Mouse (Mus musculus) bone marrow macrophage, adult 2 months (primary cell): ENCODE results near the gene Areg.

Experiments
- CTCF ChIP-seq: IDR thresholded peaks from 2 replicates; pipeline ENCODE4 v1.5.1; 2012; ENCODE audit warnings: low read depth, mild to moderate bottlenecking, low read length, moderate library complexity
- POLR2A ChIP-seq: IDR thresholded peaks from 2 replicates; pipeline ENCODE4 v1.6.1; 2012; ENCODE audit warnings: mild to moderate bottlenecking, low read depth, low read length, borderline replicate concordance

DNA sequence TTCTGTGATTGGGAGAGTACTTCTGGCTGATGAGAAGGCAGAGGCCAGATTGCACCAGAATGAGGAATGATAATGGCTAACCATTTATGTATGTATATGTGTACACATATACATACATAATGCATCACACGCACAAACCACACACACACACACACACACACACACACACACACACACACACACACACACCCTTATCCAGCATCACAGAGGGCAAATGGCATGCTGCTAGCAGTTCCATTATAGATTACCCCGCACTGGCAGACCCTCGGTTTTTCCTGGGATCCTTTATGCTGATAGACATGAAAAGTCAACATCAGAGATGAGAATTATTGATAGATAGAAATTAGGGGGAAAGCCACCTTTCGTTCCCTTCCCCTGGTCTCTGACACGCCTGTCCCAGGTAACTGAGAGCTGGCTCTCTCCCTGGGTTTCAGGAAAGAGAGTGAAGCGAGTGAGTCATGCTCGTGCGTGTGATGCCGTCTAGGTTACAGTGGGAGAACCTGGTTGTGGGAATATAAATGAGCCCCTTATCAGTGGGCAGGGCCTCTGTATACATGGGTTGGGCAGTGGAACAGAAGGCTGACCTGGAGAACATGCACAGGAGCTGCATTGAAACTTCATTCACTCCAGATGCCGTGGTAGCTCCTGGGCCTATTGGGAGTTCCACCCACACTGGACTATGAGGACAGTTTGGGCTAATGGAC, 41.3 kb upstream of the Areg start:
- no peak for TF ChIP-seq CTCF
- TF ChIP-seq POLR2A = no peak
